Mouse (Mus musculus): ENCODE data around the gene Bbs9. TPM values are rescaled to one million over a fixed set of nuclear protein-coding genes. Genes with fewer than 3 reads are reported as not detected.
A peak's percentile ranks its signal among the peaks of the same experiment; 100 is the strongest.
"Not testable (repeated sequence)": the region's sequence is repeated elsewhere in the genome, so short reads cannot be mapped to it uniquely, and the experiment has no call there.

The Bbs9 gene
- polyA plus RNA-seq, 1 experiment from 2014 or later: 15.0 TPM

- Histone ChIP-seq H3K9me3 (peaks cover 8% of the 10 kb centered on the region), H3K27ac (no peak overlapping the region), H3K36me3 (no peaks in the 10 kb centered on the region), H3K4me1 (replicated peaks) (peaks cover 9% of the 10 kb centered on the region), H3K27me3 (ENCODE audit: insufficient read depth, poor library complexity, severe bottlenecking) (no peaks in the 10 kb centered on the region), H3K4me3 (no peak overlapping the region)
- DNase-seq (ENCODE audit: low spot score): no peak
- WGBS: 92% methylated on average over 1 of the region's 1 CpGs
These were observed 226.6 kb downstream of the Bbs9 start for GRCm38 (mm10) chr9:22702065-22702611.

- H3K27ac ChIP-seq: no peak overlapping the region
- H3K4me3 ChIP-seq: no peak overlapping the region
- WGBS: 94% methylated on average over 4 of the region's 4 CpGs
- peaks cover 8% of the 10 kb centered on the region for H3K9me3 ChIP-seq
- H3K27me3 ChIP-seq (ENCODE audit: insufficient read depth, poor library complexity, severe bottlenecking): no peaks in the 10 kb centered on the region
- H3K4me1 ChIP-seq (replicated peaks): peaks cover 15% of the 10 kb centered on the region
- no peaks in the 10 kb centered on the region for H3K36me3 ChIP-seq
- no peak for DNase-seq (ENCODE audit: low spot score)
These were observed 227.4 kb downstream of the Bbs9 start for GRCm38 (mm10) chr9:22702812-22703367.

GRCm38 (mm10) chr9:22703541-22703940, 228.0 kb downstream of the Bbs9 start:
- Histone ChIP-seq H3K27ac (no peak overlapping the region), H3K27me3 (ENCODE audit: insufficient read depth, poor library complexity, severe bottlenecking) (no peaks in the 10 kb centered on the region), H3K36me3 (no peaks in the 10 kb centered on the region), H3K4me1 (replicated peaks) (peaks cover 16% of the 10 kb centered on the region), H3K4me3 (no peak overlapping the region), H3K9me3 (peaks cover 8% of the 10 kb centered on the region)
- WGBS: 90% methylated on average over 2 of the region's 2 CpGs
- DNase-seq (ENCODE audit: low spot score): no peak

GRCm38 (mm10) chr9:22707166-22707913, 231.8 kb downstream of the Bbs9 start:
- Histone ChIP-seq H3K27me3 (ENCODE audit: insufficient read depth, poor library complexity, severe bottlenecking) (no peaks in the 10 kb centered on the region), H3K4me1 (replicated peaks) (peaks cover 23% of the 10 kb centered on the region), H3K27ac (no peak overlapping the region), H3K36me3 (no peaks in the 10 kb centered on the region), H3K4me3 (no peak overlapping the region), H3K9me3 (peaks cover 5% of the 10 kb centered on the region)
- 39% methylated on average over 11 of the region's 11 CpGs for WGBS
- DNase-seq (ENCODE audit: low spot score): peak; percentile 18

DNA sequence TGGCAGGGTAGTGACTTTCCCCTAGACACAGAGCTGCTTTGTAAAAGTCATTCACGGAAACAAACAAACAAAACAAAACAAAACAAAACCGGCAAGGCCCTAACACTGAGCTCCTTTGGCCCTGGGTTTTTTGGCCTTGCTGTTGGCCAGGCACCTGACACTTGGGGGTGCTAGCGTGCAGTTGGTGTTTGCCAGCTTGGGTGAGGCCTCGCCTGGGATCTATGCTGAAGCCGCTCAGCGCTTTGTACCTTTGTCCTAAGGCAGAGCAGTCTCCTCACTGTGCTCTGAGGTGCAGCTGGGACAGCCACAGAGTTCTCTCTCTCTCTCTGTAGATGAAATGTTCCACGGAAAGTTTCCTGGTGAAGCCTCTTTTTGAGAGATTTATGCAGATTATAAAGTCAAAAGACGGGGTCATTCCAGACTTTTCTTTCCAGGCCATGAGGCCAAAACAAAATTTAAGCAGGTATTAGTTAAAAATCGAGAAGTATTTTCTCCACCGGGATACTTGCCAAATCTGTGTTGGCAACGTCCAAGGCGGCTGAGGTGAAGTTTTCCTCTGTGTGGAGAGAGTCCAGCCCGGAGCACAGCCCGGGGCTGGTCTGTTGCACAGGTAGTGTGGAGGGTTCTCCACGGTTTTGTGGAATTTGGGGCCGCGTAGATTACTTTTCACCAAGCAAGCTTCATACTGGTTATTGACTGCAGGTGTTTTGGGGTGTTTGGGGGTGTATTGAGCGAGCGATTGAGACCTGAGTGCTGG, 233.6 kb downstream of the Bbs9 start:
- Histone ChIP-seq H3K36me3 (no peaks in the 10 kb centered on the region), H3K4me1 (replicated peaks) (peaks cover 23% of the 10 kb centered on the region), H3K27me3 (ENCODE audit: insufficient read depth, poor library complexity, severe bottlenecking) (no peaks in the 10 kb centered on the region), H3K27ac (peak overlapping the region; percentile 50), H3K4me3 (no peak overlapping the region), H3K9me3 (no peaks in the 10 kb centered on the region)
- DNase-seq (ENCODE audit: low spot score): peak; percentile 73
- WGBS: 53% methylated on average over 19 of the region's 19 CpGs

DNA sequence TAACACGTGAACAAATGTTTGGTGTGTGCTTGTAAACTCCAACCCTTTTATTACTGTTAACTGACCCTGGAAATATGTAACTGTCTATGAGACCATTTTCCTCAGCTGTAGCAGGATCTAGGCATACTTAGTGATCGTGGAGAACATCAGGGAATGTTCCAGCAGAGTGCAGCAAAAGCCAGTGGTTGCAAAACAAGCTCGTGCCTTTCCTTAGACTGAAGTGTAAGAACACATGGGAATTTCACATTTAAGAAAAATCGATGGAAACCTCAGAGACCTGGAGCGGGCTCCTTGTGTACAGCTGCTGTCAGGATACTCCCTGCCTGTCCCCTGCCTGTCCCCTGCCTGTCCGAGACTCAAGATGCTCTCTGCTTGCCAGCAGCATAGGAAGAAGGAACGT, 234.5 kb downstream of the Bbs9 start:
- 84% methylated on average over 7 of the region's 7 CpGs for WGBS

GRCm38 (mm10) chr9:22711339-22711738, 235.8 kb downstream of the Bbs9 start:
- H3K27me3 ChIP-seq (ENCODE audit: insufficient read depth, poor library complexity, severe bottlenecking): no peaks in the 10 kb centered on the region
- no peaks in the 10 kb centered on the region for H3K9me3 ChIP-seq
- no peak overlapping the region for H3K4me3 ChIP-seq
- peaks cover 30% of the 10 kb centered on the region for H3K4me1 ChIP-seq (replicated peaks)
- H3K27ac ChIP-seq: no peak overlapping the region
- H3K36me3 ChIP-seq: no peaks in the 10 kb centered on the region
- 89% methylated on average over 2 of the region's 2 CpGs for WGBS
- DNase-seq (ENCODE audit: low spot score): no peak

More for the DNA sequence above, 234.5 kb downstream of the Bbs9 start:
- Histone ChIP-seq H3K36me3 (no peaks in the 10 kb centered on the region), H3K27ac (no peak overlapping the region), H3K4me3 (no peak overlapping the region), H3K9me3 (no peaks in the 10 kb centered on the region), H3K4me1 (replicated peaks) (peaks cover 23% of the 10 kb centered on the region), H3K27me3 (ENCODE audit: insufficient read depth, poor library complexity, severe bottlenecking) (no peaks in the 10 kb centered on the region)
- no peak for DNase-seq (ENCODE audit: low spot score)

- Histone ChIP-seq H3K9me3 (no peaks in the 10 kb centered on the region), H3K4me3 (no peak overlapping the region), H3K36me3 (no peaks in the 10 kb centered on the region), H3K4me1 (replicated peaks) (peaks cover 16% of the 10 kb centered on the region), H3K27me3 (ENCODE audit: insufficient read depth, poor library complexity, severe bottlenecking) (no peaks in the 10 kb centered on the region), H3K27ac (no peak overlapping the region)
- no peak for DNase-seq (ENCODE audit: low spot score)
- 79% methylated on average over 3 of the region's 3 CpGs for WGBS
These were observed 237.2 kb downstream of the Bbs9 start for GRCm38 (mm10) chr9:22712743-22713142.

DNA sequence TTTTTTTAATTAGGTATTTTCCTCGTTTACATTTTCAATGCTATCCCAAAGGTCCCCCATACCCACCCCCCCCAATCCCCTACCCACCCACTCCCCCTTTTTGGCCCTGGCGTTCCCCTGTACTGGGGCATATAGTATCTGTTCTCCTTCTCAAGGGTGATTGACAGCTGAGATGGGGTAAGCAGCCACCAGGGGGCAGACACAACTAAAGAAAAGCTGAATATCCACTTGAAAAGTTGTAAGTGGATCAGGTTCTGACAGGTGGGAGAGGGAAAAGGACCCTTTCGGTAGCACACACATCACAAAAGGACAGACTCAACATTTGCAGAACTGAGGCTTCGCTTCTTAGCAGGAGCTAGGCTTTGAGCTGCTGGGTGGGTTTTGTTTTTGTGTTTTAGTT, 237.8 kb downstream of the Bbs9 start:
- not testable (repeated sequence) for H3K27me3 ChIP-seq (ENCODE audit: insufficient read depth, poor library complexity, severe bottlenecking); H3K27ac ChIP-seq; H3K36me3 ChIP-seq; H3K9me3 ChIP-seq; H3K4me3 ChIP-seq
- peaks cover 16% of the 10 kb centered on the region for H3K4me1 ChIP-seq (replicated peaks)
- peak; percentile 70 for DNase-seq (ENCODE audit: low spot score)
- 33% methylated on average over 4 of the region's 4 CpGs for WGBS

DNA sequence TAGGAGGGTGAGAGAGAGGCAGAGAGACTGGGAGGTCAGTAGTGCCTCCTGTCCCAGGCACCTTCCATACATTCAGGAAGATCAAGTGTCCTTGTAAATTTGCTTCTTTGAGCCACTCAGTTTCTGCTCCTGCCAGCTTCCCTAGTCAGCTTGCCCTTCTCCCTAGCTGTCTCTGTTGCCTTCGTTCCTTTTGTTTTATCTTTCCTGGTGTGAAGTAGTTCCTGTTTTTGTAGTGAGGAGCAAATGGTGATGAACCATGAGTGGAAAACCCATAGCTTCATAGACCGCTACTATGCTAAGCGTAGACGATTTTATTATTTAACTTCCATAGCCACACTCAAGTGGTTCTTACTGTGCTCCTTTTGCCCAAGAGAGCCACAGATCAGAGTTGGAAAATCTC, 242.1 kb downstream of the Bbs9 start:
- Histone ChIP-seq H3K4me3 (no peak overlapping the region), H3K36me3 (no peaks in the 10 kb centered on the region), H3K27me3 (ENCODE audit: insufficient read depth, poor library complexity, severe bottlenecking) (no peaks in the 10 kb centered on the region), H3K4me1 (replicated peaks) (peaks cover 9% of the 10 kb centered on the region; the same call in 1 of the 2 replicates), H3K9me3 (no peaks in the 10 kb centered on the region), H3K27ac (no peak overlapping the region)
- DNase-seq (ENCODE audit: low spot score): no peak
- 91% methylated on average over 4 of the region's 4 CpGs for WGBS

GRCm38 (mm10) chr9:22718174-22718823, 242.8 kb downstream of the Bbs9 start:
- Histone ChIP-seq H3K4me3 (no peak overlapping the region), H3K36me3 (no peaks in the 10 kb centered on the region), H3K9me3 (no peaks in the 10 kb centered on the region), H3K27ac (no peak overlapping the region), H3K27me3 (ENCODE audit: insufficient read depth, poor library complexity, severe bottlenecking) (no peaks in the 10 kb centered on the region), H3K4me1 (replicated peaks) (peaks cover 9% of the 10 kb centered on the region; the same call in 1 of the 2 replicates)
- DNase-seq (ENCODE audit: low spot score): no peak
- 83% methylated on average over 8 of the region's 8 CpGs for WGBS

GRCm38 (mm10) chr9:22732646-22733045, 257.1 kb downstream of the Bbs9 start:
- Histone ChIP-seq H3K4me3 (no peak overlapping the region), H3K27me3 (ENCODE audit: insufficient read depth, poor library complexity, severe bottlenecking) (no peaks in the 10 kb centered on the region), H3K27ac (no peak overlapping the region), H3K36me3 (no peaks in the 10 kb centered on the region), H3K4me1 (replicated peaks) (peaks cover 4% of the 10 kb centered on the region), H3K9me3 (no peaks in the 10 kb centered on the region)
- DNase-seq (ENCODE audit: low spot score): no peak
- WGBS: 77% methylated on average over 1 of the region's 1 CpGs
